Mouse (Mus musculus): ENCODE results near the gene Map3k10. TPM values are rescaled to one million over a fixed set of nuclear protein-coding genes. Genes with fewer than 3 reads are reported as not detected.
"Not testable (repeated sequence)": the region's sequence is repeated elsewhere in the genome, so short reads cannot be mapped to it uniquely, and the experiment has no call there.

Gene Map3k10
- polyA plus RNA-seq, 1 experiment = 145 TPM

- DNase-seq (ENCODE audit: extremely low spot score in 1 of 2, low spot score in 1 of 2) = peak; percentile 67 to 71
Observed at GRCm38 (mm10) chr7:27655545-27655944, 18.9 kb downstream of the Map3k10 start.

GRCm38 (mm10) chr7:27654607-27655276 lies 19.7 kb downstream of the Map3k10 start:
- DNase-seq (ENCODE audit: extremely low spot score in 1 of 2, low spot score in 1 of 2) = peak; percentile 62 to 80

DNA sequence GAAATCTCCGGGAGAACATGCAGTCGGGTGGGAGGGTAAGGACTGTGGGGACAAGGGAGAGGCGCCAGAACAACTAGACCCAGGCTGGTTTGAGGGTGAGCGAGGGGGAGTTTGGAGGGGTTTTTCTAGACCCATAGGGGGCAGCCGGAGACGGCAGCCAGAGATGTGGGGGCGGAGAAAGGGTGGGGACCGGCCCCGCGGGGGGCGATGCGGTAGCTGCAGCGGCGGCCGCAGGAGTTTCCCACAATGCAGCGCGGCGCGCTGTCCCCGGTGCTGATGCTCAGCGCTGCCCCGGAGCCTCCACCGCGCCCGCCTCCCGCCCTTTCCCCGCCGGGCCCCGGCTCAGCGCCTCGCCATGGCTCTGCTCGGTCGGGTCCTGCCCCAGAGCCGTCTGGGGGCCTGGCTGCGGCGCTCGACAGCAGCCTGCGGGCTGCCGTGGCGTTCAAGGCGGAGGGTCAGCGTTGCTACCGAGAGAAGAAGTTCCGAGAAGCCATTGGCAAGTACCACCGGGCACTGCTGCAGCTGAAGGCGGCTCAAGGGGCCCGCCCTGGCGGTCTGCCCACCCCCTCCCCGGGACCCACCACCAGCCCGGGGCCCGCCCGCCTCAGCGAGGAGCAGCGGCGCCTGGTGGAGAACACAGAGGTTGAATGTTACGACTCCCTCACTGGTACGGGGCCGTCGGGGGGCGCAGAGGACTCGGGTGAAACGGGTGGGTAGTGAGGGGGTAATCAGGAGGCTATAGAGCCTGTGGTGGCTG lies 20.5 kb downstream of the Map3k10 start, which contains the start of gene Ttc9b:
Ttc9b (plus strand) TSS at position 235 of the 757 bp plus-strand sequence.
- DNase-seq (ENCODE audit: extremely low spot score in 1 of 2, low spot score in 1 of 2) = peak; percentile 57 to 79

GRCm38 (mm10) chr7:27650949-27651348 lies 23.4 kb downstream of the Map3k10 start:
- DNase-seq (ENCODE audit: extremely low spot score in 1 of 2, low spot score in 1 of 2) = peak; percentile 70 to 89

GRCm38 (mm10) chr7:27649723-27650122 lies 24.7 kb downstream of the Map3k10 start:
- no peak for DNase-seq (ENCODE audit: extremely low spot score in 1 of 2, low spot score in 1 of 2)

DNA sequence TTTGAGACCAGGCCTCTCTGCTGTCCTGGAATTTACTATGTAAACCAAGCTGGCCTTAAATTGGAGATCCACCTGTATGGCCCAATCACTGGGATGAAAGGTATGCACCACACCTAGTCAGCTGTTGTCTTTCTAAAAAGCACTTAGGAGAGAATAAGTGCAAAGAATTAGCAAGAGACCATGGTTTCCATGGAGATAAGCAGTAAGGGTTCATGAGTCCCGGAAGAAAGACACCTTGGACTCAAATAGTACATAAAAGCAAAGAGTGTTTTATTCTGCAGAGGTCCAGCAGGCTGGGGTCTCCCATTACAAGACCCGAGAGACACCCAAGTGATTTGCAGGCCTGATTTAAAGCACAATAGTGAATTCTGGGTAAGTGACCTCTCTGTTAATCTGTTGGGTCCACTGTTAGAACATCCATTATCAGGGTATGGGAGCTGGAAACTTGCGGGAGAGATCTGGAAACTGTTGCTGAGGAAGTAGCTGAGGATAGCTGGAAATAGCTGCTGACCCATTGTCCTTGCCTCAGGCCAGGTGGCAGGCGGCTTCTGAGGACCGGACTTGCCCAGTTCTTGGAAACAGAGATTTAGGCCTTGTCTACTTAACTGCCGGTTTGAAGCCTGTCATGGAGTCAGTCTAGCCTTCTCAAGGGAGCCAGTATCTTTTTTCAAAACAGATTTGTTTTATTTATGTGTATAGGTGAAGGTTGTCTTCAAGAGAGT lies 27.0 kb downstream of the Map3k10 start:
- no peak for DNase-seq (ENCODE audit: extremely low spot score in 1 of 2, low spot score in 1 of 2)

GRCm38 (mm10) chr7:27646516-27646915 lies 27.9 kb downstream of the Map3k10 start:
- DNase-seq (ENCODE audit: extremely low spot score in 1 of 2, low spot score in 1 of 2) = no peak

DNA sequence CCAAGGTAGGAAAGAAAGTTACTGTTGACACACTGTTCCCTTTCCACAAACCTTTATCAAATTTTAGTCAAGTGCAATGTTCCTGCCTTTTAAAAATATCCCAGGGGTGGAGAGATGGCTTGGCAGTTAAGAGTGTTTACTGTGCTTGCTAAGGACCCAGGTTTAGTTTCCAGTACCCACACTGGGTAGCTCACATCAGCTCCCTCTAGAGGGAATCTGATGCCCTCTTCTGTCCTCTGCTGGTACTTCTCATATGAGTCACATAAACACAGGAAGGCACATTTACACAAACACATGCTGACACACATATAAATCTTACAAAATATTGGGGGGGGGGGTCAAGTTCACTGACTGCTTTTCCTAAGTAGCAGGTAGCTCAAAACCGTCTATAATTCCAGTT lies 29.9 kb downstream of the Map3k10 start:
- DNase-seq (ENCODE audit: extremely low spot score in 1 of 2, low spot score in 1 of 2) = no peak

DNA sequence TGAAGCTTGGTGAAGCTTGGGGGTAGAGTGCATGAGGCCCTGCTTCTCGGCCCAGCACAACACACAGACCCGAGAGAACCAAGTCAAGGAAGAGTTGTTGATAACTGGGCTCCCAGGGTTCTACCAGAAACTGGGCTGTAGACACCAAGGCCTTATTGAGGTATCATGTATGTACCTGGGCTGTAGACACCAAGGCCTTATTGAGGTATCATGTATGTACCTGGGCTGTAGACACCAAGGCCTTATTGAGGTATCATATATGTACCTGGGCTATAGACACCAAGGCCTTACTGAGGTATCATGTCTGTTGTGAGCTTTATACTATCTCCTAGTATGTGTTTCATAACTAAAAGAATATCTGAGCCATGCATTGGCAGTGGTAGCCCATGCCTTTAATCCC lies 39.3 kb downstream of the Map3k10 start:
- not testable (repeated sequence) for DNase-seq (ENCODE audit: extremely low spot score in 1 of 2, low spot score in 1 of 2)

GRCm38 (mm10) chr7:27634691-27635090 lies 39.7 kb downstream of the Map3k10 start:
- no peak for DNase-seq (ENCODE audit: extremely low spot score in 1 of 2, low spot score in 1 of 2)

DNA sequence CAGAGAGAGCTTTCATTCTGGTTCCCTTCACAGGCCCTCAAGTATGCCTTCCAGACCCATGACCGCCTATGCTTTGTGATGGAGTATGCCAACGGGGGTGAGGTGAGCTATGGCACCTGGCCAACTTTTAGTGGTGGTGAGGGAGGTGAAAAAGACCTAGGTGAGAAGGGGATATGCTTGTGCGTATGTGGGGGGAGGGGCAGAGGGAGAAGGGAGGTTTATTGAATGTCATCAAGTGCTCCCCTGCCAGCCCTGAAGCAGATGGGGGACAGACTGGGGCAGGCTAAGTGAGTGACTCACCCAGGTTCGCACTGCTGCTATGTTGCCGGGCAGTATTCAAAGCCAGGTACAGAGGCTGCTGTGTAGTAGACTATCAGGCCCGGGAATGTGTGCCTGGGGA lies 41.2 kb downstream of the Map3k10 start:
- DNase-seq (ENCODE audit: extremely low spot score in 1 of 2, low spot score in 1 of 2) = no peak

- no peak for DNase-seq (ENCODE audit: extremely low spot score in 1 of 2, low spot score in 1 of 2)
Observed at GRCm38 (mm10) chr7:27631439-27631838, 43.0 kb downstream of the Map3k10 start.

DNA sequence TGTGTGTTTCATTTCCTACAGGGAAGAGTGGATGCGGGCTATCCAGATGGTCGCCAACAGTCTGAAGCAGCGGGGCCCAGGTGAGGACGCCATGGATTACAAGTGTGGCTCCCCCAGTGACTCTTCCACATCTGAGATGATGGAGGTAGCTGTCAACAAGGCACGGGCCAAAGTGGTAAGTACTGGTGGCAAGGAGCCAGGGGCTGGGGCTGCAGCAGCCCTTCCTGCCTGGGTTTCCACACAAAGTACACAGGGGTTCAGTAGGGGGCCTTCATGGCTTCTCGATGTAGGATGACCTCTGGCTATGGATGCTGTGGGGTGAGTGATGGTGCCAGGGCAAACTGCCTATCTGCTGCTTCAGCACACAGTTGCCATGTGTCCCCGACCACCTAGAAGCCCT lies 45.6 kb downstream of the Map3k10 start:
- not testable (repeated sequence) for DNase-seq (ENCODE audit: extremely low spot score in 1 of 2, low spot score in 1 of 2)

DNA sequence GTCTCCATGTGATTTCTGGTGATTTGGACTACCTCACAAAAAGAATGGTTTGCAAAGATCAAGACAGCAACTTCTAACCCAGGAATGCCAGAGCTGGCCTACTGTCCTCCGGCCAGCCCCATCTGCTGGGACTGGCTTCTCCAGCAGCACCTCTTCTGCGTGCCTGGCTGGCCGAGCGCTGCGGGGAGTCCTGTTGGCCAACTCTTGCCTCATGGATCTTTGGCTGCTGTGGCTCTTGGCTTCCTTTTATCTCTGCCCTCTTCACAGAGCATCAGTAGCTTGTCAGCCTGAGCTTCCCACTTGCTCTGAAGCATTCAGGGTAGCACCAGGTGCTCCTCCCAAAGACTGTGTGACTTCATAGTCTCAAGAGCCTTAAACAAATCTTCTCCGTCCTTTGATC lies 46.2 kb downstream of the Map3k10 start:
- no peak for DNase-seq (ENCODE audit: extremely low spot score in 1 of 2, low spot score in 1 of 2)

DNA sequence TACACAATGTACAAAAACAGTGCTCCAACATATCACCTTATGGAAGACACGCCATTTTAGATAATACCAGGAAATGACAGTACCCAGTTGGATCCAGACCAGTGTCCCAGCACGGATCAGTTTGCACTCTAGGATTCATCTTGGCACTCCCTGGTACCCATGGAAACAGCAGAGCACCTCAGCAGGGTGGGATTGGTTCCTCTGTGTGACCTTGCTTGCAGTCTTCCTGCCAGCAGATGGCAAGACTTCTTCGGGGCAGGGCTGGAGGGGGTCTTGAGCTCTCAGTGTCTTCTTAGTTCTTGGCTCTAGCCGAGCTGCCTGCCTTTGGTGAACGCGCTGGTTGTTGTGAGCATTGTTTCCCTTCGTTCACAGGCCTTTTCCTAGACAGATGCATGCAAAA lies 46.7 kb downstream of the Map3k10 start:
- DNase-seq (ENCODE audit: extremely low spot score in 1 of 2, low spot score in 1 of 2) = no peak

- no peak for DNase-seq (ENCODE audit: extremely low spot score in 1 of 2, low spot score in 1 of 2)
Observed at GRCm38 (mm10) chr7:27624967-27625366, 49.4 kb downstream of the Map3k10 start.

DNA sequence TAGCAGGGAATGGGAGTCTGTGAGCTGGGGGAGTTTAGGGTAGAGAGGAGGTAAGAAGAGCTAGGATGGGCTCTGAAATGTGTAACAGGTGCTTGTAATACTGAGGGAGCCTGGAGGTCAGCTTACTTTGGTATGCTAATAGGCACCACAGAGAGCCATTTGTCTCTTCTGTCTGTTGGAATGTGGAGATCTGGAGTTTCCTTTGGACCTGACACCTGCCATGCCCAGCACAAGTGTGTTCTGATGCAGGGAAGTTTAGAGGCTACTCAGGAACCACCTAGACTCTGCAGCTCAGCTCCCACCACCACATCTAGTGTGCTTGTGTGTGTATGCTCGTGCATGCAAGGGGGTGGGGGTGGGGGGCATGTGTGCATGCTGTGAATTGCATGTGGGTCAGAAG lies 52.2 kb downstream of the Map3k10 start:
- DNase-seq (ENCODE audit: extremely low spot score in 1 of 2, low spot score in 1 of 2) = no peak

- DNase-seq (ENCODE audit: extremely low spot score in 1 of 2, low spot score in 1 of 2) = no peak
Observed at GRCm38 (mm10) chr7:27621028-27621427, 53.4 kb downstream of the Map3k10 start.

GRCm38 (mm10) chr7:27613751-27614499 lies 60.5 kb downstream of the Map3k10 start:
- peak in 1 of 2 experiments; percentile 77 for DNase-seq (ENCODE audit: extremely low spot score in 1 of 2, low spot score in 1 of 2)

DNA sequence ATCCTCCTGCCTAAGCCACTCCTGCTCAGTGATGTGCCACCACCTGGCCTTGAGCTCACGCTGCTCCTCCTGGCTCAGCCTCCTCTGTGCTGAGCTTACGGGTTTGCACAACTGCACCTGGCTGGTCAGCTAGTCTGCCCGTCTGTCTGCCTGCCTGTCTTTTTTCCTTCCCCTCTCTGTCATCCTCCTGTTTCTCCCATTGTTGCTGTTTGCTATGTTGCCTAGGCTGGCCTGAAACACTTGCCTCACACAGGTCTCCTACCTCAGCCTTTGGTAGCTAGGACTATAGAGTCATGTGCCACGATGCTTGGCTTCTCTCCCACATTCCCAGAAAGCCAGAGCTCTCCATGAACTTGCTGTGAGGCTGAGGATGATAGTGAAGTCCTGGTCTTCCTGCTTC lies 61.5 kb downstream of the Map3k10 start:
- no peak for DNase-seq (ENCODE audit: extremely low spot score in 1 of 2, low spot score in 1 of 2)

DNA sequence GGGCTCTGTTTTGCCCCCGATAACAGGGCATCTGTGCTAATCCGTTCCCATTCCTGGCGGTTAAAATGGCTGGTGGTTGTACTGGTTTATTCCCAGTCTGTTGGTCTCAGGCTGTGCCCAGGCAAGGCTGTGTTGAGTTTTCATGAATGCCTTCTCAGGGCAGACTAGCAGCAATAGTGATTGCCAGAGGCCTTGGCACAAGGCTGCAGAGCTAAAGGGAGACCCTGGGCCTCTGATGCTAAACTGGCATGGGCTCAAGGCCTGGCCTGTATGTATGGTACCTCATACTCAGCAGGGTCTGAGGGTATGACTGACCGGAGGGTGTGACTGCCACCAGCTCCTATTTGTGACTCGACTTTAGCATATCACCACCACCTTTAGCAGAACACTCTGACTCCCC lies 63.5 kb downstream of the Map3k10 start:
- no peak for DNase-seq (ENCODE audit: extremely low spot score in 1 of 2, low spot score in 1 of 2)

All from frontal cortex, adult 2 months (tissue).